Mouse (Mus musculus): Measurements from ENCODE around the gene Capza1. TPM values are rescaled to one million over a fixed set of nuclear protein-coding genes. Genes with fewer than 3 reads are reported as not detected.

Capza1 gene
- 100 to 1,000 TPM; 172 to 182 TPM for total RNA-seq (2023)

GRCm38 (mm10) chr3:104863786-104864650 lies at the start of gene Capza1, which contains the start of gene St7l:
TSS of gene Capza1 (minus strand) at chr3:104864505.
TSS of gene St7l (plus strand) at chr3:104864005.

GRCm38 (mm10) chr3:104817991-104818748 lies 46.1 kb downstream of the Capza1 start, which contains the start of gene Mov10:
TSS of gene Mov10 (minus strand) at chr3:104818563.

GRCm38 (mm10) chr3:104788075-104788474 lies 76.2 kb downstream of the Capza1 start, which contains the start of gene Rhoc:
TSS of gene Rhoc (plus strand) at chr3:104788375.

GRCm38 (mm10) chr3:104781471-104781903 lies 82.8 kb downstream of the Capza1 start, which contains the start of gene Fam19a3:
TSS of gene Fam19a3 (minus strand) at chr3:104781840.

GRCm38 (mm10) chr3:104780561-104781420 lies 83.5 kb downstream of the Capza1 start, which contains the start of gene Ppm1j:
TSS of gene Ppm1j (plus strand) at chr3:104781056.

Other genes with a start within 250 kb of the Capza1 start
- 10 to 100 TPM in 1 of 2 experiments, 1 to 10 TPM in 1; 8.4 to 14.0 TPM for gene Slc16a1, start 225.8 kb downstream of the Capza1 start, total RNA-seq (2023)
- not detected for gene Ppm1j, start 83.4 kb downstream of the Capza1 start, total RNA-seq (2023)
- not detected for gene Fam19a3, start 82.7 kb downstream of the Capza1 start, total RNA-seq (2023)
- gene Rhoc, start 76.1 kb downstream of the Capza1 start, total RNA-seq (2023), result not detected
- gene Mov10, start 45.9 kb downstream of the Capza1 start, total RNA-seq (2023), result 10 to 100 TPM; 28.1 to 32.9 TPM
- gene St7l, start 500 bp downstream of the Capza1 start, total RNA-seq (2023), result 10 to 100 TPM; 20.2 to 20.5 TPM
- gene Wnt2b, start 97.4 kb upstream of the Capza1 start, total RNA-seq (2023), result not detected
- under 1 TPM in 1 of 2 experiments, not detected in 1; 0.15 TPM for gene Cttnbp2nl, start 188.6 kb upstream of the Capza1 start, total RNA-seq (2023)
- gene 4930564D02Rik, start 202.3 kb upstream of the Capza1 start, total RNA-seq (2023), result not detected

Data from B cell, adult 67 days (primary cell).